Mouse (Mus musculus) c-Kit-positive CD71-positive TER-119-negative erythroid progenitor cells, embryonic 14.5 days (primary cell): ENCODE measurements around the gene Neurod2.
A peak's percentile ranks its signal among the peaks of the same experiment; 100 is the strongest.

Experiments
- DNase-seq: peaks from one replicate; pipeline ENCODE4 v3.0.0-alpha.2; 2013; ENCODE audit warnings: low read depth

The Neurod2 gene

GRCm38 (mm10) chr11:98313790-98314323, 15.6 kb downstream of the Neurod2 start:
- DNase-seq, result peak; percentile 54

DNA sequence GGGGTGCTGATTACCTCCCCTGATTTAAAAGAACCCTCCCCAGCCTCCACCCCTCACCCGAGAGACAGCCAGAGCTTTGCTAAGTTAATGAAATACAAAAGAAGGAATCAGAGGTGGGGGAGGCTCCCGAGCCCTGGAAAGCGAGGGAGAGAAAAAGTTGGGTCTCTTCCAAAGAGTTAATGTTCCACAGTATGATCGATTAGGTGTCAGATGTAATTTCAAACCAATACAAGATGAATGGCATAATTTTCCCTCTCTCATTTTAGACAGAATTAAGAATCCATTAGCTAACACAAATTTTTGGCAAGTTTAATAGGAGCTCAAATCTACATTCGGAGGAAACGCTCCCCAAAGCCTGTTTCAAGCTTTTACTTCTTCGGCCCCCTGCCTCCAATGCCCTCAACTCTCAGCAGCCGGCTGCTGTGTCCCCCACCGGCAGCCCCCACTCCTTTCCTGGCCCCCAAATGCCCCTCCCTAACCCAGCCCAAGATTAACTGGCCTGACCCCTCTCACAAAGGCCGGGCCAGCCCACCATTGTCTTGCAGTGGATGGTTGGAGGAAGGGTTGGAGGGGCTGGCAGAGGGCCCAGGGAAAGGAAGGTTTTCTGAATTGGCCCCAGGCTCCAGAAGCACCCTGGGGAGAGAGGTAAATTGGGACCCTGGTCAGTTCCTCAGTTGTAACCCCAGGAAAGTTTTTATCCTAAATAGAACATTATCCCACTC, 30.8 kb downstream of the Neurod2 start:
- DNase-seq, result no peak

- no peak for DNase-seq
Measured at GRCm38 (mm10) chr11:98297778-98298177, 31.7 kb downstream of the Neurod2 start.

DNA sequence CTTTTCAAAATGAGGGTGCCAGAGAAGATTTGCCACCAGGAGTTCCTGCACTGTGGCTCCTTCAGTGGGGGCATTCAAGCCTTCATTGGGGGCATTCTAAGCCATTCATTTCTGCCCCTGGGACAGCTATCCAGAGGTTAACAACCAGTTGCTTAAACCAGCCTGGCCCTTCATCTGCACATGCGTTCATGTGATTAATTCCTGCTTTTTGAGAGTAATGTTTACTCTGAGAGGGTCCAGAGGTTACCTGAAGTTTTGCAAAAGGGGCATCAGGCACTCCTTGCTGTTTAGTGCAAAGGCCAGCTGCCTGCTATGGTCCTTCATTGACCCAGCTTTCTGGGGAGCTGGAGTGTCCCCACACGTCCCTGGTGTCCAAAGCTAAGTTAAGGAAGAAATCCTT, 32.5 kb downstream of the Neurod2 start:
- DNase-seq, result no peak

DNA sequence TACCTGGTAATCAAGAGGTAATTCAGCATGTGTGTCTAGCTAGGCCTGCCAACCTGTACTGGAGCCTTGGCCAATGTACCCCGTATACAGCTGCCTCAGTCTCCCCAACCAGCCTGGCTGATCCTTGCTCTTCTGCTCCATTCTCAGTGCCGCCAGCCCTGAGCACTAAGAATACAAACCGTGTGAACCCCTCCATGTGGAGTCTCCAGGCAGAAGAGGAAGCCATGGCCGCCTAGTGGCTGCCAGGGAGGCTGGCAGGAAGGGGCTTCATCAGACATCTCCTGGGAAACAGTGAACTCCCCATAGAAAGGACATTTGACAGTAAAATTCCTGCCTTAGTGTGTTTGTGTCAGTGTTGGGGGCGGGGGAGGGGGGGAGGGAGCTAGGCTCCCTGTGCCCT, 33.2 kb downstream of the Neurod2 start:
- no peak for DNase-seq

GRCm38 (mm10) chr11:98295013-98295585, 34.3 kb downstream of the Neurod2 start:
- DNase-seq, result no peak

DNA sequence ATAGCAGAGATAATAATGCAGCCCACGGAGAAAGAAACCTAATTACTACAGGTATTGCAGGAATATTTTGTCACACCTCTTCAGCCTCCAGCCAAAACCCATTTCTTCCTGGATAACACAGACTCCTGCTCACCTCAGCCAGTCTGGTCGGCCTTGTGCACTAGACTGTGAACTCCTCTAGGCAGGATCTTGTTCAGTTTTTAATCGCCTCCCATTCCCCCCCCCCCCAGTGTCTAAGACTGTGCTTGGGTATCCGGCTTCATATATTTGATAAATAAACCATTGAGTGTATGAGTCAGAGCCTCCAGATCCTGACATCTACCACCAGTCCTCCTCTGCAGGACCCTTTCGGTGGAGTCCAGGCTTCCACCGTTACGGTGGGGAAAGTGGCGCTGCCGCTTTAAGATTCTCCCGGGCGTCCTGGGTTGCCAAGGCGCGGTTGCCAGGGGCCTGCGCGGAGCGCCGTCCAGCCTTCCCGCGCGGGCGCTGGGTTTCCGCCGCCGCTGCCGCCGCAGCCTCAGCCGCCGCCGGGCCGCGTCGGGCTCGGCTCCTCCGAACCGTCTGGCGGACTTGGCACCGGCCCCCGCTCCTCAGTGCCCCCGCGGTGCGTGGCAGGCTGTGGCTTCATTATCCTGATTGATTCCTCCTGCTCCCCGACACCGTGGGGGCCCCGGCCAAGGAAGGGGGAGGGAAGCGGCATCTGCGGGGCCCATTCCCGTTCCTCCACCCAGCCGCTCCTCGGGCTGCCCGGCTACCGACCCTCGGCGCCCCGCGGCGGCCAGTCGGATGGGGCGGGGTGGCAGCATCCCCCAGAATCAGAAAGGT, 35.0 kb downstream of the Neurod2 start:
- no peak for DNase-seq

GRCm38 (mm10) chr11:98293070-98293469, 36.4 kb downstream of the Neurod2 start:
- no peak for DNase-seq

DNA sequence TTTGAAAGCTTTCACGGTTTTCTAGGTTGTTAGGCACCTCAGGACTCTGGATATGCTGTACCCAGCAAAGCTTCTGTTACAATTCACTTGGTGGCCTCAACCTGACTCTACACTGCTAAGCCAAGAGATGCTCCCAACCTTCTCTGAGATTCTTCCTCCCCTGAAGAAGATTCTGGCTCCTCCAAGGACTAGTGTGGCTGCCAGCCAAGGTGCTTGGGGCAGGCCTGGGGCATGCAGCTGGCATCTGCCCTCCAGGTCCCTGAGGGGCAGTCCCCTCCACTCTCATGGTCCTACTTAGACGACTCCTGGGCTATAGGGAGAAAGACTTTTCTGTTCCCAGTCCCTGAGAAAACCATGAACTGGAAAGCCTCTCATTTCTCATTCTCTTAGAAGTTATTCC, 38.5 kb downstream of the Neurod2 start:
- no peak for DNase-seq

GRCm38 (mm10) chr11:98289873-98290272, 39.6 kb downstream of the Neurod2 start:
- DNase-seq, result no peak

GRCm38 (mm10) chr11:98287961-98288360, 41.5 kb downstream of the Neurod2 start:
- DNase-seq, result no peak

GRCm38 (mm10) chr11:98287531-98287930, 41.9 kb downstream of the Neurod2 start:
- no peak for DNase-seq

- DNase-seq, result no peak
Measured at GRCm38 (mm10) chr11:98285368-98285767, 44.1 kb downstream of the Neurod2 start.

- DNase-seq, result no peak
Measured at GRCm38 (mm10) chr11:98284230-98284629, 45.2 kb downstream of the Neurod2 start.

DNA sequence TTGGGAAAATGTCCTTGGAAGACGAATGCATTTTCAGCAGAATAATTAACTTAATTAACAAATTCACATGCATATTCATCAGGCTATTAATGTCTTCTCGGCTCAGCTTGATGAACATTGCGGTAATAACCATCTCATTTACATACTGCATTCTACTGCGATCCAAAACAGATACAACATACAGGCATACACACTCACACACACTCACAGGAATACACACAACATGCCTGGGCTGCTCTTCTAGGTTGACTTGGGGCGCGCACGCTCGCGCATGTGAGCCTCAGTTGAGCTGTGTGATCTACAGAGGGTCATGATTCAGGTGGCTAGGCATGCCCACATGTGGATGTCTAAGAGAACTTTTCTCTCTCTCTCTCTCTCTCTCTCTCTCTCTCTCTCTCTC, 45.7 kb downstream of the Neurod2 start:
- no peak for DNase-seq
